Mouse (Mus musculus) cerebellum, postnatal 4 days (tissue): ENCODE results near the gene Rem2.

Experiments used
- DNase-seq, 2 experiments: peaks; one replicate each; pipeline ENCODE4 v3.0.0; 2022; ENCODE audit warnings: low spot score in 2 of 2, mixed read lengths in 1 of 2

The Rem2 gene

GRCm38 (mm10) chr14:54475941-54476844, at the start of gene Rem2:
Gene Rem2, plus strand, starts transcription at chr14:54476100.
- DNase-seq = peak in 1 of 2 experiments; percentile 53

- peak; percentile 77 to 92 for DNase-seq
These were observed 49.1 kb upstream of the Rem2 start, which contains the start of gene Mrpl52 for GRCm38 (mm10) chr14:54426689-54427398. Gene Mrpl52, plus strand, starts transcription at chr14:54426909.

DNA sequence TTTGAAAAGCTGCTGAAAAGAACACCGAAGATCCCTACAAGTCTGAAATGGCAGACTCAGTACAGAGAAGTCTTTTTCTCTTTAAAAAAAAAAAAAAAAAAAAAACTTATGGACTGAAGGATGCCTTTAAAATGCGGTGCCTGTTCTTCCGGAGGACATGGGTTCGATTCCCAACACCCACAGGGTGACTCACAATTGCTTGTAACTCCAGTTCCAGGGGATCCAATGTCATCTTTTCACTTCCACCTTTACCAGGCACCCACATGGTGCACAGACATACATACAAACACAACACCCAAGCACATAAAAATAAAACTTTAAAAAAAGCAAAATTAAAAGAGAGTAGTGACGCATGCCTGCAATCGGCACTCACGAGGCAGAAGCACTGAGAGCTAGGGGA, 48.2 kb upstream of the Rem2 start:
- no peak for DNase-seq

DNA sequence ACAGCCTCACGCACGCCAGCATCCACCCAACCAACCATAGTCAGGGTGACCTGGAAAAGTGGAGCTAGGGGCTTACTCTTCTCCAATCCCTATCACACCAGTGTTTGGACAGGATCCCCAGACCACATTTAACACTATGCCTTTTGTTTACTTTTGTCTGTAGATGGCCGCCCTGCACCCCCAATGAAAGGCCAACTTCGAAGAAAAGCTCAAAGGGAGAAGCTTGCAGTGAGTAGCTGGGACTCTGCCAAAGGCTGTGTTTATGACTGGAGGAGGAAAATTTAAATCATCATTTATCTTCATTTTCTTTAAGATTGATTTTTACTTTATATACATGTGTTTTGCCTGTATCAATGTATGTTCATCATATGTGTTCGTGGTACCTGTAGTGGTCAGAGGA, 47.5 kb upstream of the Rem2 start:
- no peak for DNase-seq

DNA sequence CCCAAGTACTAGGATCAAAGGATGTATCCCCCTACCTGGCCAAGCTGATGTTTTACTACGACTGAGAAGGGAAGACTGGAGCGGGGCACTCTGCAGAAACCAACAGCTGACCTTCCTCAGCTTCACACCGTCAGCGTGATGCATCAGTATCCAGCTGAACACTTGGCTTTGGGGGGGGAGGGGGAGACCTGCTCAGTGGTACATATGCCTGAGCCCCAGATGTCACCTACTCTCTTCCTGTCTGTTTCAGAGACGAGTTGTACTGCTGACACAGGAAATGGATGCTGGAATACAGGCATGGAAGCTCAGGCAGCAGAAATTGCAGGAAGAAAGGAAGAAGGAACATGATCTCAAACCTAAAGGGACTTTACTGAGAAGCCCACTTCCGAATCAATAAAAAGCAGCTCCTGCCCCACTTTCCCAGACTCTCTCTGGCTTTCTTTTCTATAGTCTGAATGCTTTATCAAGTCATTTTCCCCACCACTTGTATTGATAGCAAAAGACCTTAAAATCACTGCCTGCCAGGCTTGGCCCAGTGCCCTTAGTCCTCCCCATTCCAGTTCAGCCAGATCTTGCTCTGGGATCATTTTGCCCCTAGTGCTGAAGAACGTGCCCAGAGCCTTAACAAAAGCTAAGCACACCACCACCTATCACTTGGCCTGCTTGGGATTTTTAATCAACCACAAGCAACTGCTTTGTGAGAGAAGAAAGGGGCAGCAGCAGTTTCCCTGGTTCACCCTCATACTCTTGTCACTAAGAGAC, 46.4 kb upstream of the Rem2 start:
- DNase-seq = no peak

DNA sequence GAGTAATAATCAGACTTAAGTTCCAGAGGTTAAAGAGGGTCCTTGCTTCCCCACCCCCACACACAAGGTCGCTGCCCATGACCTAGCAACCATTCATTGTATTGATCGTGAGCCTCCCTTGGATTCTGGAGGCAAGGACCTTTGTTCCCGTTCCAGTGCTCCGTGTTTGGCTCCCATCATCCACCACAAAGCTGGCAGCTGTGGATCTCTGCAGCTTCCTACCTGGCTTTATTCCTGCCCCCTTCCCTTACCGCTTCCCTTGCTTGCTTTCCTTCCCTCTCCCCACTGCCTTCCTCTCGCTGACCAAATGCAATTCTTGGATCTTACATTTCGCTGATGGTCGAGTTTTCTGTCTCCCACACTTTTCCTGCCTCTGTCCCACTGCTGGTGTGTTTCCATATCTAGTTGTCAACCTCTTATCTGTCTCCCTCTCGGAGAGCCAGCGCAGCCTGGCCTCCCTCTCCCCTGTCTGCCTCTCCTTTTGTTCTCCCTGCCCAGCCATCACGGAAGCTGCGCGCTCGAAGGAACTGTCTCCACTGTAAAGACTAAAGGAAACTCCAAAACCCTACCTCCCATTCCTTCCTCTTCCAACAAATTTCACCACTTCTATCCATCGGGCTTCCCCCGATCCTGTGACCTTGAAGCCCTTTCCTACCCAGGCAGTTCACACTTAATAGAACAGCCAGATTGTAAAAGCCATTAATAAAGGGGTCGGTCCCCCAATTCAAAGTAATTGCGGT, 45.3 kb upstream of the Rem2 start:
- peak in 1 of 2 experiments; percentile 23 for DNase-seq

DNA sequence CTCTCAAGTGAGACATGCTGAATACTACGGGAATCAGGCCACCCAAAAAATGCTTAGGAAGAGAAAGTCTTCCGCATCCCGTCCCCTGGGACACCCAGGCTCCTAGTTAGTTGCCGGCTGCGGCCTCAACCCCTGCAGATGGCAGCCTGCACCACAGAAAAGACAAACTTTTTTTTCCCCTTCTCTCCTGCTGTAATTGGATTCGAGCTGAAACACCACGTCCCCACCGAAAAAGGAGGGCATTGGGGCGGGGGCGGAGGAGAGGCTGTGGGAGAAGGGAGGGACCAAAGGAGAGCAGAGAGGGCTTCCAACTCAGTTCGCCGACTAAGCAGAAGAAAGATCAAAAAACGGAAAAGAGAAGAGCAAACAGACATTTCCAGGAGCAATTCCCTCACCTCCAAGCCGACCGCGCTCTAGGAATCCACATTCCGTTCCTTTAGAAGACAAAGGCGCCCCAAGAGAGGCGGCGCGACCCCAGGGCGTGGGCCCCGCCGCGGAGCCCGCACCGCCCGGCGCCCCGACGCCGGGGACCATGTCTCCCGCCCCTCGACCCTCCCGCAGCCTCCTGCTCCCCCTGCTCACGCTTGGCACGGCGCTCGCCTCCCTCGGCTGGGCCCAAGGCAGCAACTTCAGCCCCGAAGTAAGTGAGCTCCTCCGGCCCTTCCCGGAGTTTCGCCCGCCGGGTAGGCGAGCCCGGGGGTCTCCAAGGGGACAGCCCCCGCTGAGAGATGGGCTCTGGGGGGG, 44.4 kb upstream of the Rem2 start, which contains the start of gene Mmp14:
TSS of gene Mmp14 (plus strand) at position 279 of the 744 bp plus-strand sequence.
- peak in 1 of 2 experiments; percentile 57 for DNase-seq

- peak in 1 of 2 experiments; percentile 43 for DNase-seq
These were observed 43.6 kb upstream of the Rem2 start for GRCm38 (mm10) chr14:54432078-54432836.

DNA sequence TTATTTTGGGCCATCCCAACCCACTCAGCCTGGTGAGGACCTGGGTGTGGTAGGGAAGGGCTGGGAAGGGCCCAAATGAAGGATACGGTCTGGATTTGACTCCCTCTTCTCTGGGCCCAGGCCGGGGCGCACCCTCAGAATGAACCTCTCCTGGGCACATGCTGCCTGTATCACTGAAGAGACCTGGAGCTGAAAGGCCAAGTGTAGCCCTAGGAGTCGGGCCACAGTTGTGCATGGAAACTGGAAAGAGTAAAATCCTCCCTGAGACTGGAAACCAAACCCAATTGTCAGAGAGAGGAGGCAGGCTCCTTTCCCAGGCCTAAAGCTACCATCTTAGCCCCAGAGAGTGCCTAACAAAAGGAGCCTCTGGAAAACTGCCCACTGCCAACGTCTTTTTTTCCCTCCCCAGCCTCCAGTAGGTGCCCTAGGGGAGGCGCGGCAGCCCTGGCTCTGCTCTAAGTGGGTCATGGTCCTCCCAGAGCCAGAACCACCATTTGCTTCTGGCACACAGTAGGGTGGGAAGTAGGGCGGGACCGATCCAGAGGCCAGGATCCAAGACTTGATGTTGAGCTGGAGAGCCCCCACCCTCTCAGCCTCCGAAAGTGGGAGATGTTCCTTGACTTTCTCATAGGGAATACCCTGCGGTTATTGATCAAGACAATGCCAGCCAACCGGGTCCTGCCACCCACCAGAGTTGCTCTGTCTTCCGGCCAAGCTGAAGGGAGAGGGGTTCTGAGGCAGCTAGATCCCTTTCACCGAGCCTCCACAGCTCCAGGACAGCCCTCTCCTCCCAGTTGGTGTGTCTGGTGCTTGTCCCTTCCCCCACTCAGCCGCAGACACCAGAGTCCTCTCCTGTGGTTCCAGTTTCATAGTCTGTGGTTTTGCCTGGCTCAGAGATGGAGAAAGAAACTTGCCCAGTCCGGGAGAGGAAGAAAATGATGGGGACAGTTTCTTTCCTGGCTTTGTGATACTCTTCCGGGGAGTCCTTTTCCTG, 42.8 kb upstream of the Rem2 start:
- peak in 1 of 2 experiments; percentile 42 for DNase-seq

DNA sequence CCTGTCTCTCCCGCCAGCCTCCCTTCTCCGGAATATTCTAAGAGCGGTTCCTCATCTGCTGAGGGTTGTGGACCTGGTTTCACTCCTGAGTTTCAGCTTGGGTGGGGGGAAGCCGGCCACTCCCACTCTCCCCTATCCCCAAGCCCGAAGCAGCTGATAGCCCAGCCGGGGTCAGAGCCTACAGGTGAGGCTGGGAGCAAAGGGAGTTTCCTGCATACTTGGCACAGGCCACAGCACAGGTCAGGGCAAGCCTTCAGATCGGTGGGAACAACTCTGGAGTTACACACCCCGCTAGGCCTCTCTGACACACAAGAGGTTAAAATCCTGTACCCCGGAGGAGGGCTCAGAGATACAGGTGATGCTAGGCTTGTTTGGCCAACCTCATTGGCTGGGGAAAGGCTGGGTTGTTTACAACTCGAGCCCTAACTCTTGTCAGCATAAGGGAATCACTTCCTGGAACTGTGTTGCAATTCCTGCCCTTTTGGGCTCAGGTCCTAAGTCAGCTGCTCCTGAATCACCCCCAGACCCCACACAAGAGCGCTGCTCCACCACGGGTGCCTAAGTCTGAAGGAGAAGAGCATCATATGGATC, 41.9 kb upstream of the Rem2 start:
- DNase-seq = no peak

DNA sequence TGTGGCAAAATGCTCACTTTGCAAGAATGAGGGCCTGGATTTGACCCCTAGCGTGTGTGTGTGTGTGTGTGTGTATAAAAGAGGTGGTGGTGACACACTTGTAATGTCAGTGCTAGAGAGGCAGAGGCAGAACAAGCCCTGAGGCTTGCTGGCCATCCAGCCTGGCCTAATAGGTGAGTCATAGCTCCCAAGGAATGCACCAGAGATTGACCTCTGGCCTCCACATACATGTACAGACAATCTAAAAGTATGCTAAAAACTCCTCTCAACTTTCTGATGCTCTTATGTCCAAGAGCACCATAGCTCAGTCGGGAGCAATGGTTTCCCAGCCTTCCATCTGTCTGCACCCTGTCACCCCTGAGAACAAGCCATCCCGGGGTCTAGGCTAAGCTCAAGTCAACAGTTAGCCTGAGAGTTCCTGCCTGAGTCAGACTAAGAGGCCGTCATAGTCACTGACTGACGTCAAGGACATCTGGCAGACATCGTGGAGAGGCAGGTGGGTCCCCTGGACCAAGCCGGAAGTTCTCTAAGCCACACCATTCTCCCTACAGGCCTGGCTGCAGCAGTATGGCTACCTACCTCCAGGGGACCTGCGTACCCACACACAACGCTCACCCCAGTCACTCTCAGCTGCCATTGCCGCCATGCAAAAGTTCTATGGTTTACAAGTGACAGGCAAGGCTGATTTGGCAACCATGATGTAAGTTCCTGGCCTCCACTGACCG, 40.5 kb upstream of the Rem2 start:
- no peak for DNase-seq

DNA sequence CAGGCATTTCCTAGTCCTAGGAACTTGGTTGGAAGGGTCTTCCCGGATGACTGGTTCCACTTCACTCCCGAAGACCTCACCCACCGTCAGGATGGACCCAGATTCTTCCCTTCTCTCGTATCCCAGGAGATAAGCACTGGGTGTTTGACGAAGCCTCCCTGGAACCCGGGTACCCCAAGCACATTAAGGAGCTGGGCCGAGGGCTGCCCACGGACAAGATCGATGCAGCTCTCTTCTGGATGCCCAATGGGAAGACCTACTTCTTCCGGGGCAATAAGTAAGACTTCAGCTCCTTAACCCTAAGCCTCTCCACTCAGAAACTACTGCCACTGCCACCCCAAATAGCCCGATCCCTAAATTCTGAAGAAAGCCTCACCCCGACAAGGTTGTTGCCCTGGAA, 36.7 kb upstream of the Rem2 start:
- no peak for DNase-seq

- no peak for DNase-seq
These were observed 36.3 kb upstream of the Rem2 start for GRCm38 (mm10) chr14:54439610-54440009.

DNA sequence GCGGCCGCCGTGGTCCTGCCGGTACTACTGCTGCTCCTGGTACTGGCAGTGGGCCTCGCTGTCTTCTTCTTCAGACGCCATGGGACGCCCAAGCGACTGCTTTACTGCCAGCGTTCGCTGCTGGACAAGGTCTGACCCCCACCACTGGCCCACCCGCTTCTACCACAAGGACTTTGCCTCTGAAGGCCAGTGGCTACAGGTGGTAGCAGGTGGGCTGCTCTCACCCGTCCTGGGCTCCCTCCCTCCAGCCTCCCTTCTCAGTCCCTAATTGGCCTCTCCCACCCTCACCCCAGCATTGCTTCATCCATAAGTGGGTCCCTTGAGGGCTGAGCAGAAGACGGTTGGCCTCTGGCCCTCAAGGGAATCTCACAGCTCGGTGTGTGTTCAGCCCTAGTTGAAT, 35.4 kb upstream of the Rem2 start:
- no peak for DNase-seq

GRCm38 (mm10) chr14:54441365-54441764, 34.5 kb upstream of the Rem2 start:
- no peak for DNase-seq

GRCm38 (mm10) chr14:54442548-54442947, 33.4 kb upstream of the Rem2 start:
- no peak for DNase-seq

- DNase-seq = no peak
These were observed 32.7 kb upstream of the Rem2 start for GRCm38 (mm10) chr14:54443196-54443595.
